Mouse (Mus musculus) kidney, postnatal 10 days (tissue): ENCODE results near the gene Hpse2.
"Not testable (repeated sequence)": the region's sequence is repeated elsewhere in the genome, so short reads cannot be mapped to it uniquely, and the experiment has no call there.

Experiments
- DNase-seq: peaks from one replicate; pipeline ENCODE4 v3.0.0; 2021; ENCODE audit warnings: mixed read lengths

Gene Hpse2

DNA sequence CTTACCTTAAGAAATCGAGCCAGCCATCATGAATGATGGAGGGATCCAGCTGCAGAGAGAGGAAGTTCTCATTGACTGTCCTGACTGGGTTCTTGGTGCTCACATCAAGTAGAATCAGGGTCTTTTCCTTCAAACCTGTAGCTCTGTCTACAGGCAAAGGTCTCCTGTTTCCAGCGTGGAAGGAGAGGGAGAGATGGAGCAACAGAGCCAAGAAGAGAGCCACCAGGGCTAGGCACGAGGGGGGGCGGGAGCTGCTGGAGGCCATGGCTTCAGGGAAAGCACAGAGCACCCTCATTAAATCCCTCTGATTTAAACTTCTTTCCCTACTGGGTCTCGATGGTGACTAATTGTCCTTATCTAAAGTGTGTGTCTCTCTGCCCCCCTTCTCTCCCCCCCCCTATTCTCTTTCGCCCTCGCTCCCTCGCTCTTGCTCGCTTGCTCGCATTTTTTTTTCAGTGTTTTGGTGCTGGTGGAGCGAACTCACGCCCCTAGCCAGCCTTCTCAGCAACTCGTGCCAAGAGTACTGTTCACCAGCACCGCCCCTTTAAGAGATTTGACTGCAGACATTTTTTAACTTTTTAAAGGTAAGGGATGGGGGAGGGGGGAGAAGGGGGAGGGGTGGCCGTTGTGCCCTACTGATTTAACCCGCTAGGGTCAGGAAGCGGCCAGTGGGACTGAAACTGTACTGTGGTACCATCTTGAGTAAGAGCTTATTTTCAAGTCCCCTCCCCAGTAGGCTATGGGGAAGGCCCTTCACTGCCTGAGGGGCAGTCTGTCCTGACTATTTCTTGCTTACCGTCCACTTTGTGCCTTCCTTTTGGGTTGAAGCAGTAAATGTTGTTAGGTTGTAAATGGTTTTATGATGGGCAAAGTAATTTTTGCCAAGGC is at the start of gene Hpse2:
Gene Hpse2 (minus strand): TSS at position 339 of the 888 bp plus-strand sequence.
- no peak for DNase-seq

DNA sequence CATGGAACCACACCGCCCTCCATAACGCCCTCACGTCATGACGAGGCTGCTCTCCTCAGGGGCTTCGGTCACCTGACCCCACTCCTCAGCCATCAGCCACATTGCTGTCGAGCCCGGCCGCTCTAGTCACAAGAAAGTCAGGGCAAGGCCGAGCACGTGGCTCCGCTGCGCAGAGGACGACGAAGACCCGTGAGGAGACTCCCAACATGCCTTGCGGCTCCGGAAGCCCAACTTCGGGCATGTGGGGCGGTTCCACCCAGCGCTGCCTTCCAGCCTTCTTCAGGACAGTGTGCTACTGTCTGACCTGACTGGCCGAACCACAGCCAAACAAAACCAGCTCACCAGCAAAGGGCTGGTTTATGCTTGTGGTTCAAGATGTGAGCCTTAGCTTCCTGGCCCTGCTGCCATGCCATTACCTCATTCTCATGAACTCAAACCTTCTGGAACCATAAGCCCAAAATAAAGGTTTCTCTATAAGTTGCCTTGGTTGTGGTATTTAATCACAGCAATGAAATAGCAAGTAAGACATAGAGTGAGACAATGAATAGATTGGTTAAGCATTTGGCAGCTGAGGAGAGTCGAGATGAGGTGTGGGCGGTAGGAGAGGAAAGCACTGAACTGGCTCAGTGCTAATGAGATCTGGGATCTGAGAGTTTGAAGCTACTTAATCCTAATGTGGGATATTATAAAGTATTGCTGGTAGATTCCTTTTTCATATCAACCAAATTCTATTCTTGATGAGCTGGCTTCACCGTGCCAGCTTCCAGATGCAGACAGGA is 39.5 kb upstream of the Hpse2 start:
- no peak for DNase-seq

DNA sequence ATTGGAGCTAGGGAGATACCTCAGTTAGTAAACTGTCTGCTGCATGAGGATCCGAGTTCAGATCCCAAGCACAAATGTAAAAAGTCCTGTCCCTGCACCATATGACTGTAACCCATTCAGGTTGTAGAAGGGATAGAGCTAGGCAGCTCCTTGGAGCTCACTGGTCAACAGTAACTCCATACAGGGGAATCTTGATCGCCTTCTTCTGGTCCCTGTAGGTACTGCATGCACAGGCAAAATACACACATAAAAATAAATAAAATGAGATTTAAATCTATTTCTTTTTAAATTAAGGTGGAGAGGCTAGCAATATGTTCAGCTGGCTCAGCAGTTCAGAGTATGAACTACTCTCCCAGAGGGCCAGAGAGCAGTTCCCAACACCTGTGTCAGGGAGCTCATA is 35.9 kb upstream of the Hpse2 start:
- no peak for DNase-seq

DNA sequence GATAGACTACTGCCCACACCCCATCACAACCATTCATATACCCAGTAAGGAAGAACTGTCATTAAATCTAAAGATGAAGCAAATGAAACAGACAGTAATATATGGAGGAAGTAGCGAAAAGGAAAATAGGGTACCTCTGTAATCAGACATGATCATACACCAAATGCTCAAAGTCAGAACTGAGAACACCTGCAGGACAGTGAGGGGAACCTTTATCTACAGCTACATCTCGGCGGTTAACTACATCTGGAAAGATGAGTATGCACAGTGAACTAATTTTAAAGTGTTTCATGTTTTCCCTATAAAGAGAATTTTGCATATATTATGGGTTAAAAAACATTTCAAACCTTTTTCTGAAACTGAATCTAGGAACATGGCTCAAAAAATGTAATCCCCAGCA is 32.4 kb upstream of the Hpse2 start:
- no peak for DNase-seq

DNA sequence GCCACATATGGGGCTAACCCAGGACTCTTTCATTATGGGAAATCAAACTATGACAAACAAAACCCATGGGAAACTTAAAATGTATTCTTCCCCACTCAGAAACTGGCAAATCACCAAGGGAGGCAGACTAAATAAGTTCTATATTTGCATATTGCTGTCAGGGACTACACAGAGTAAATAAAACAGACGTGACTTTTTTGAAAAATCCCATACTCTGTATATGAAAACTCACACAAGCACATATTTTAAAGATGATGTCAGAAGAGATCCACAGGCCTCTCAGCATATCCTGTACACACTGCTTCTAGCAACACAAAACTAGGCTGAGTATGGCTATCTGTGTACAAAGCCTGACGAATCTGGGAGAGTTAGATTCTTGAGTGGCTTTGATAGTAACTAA is 27.4 kb upstream of the Hpse2 start:
- no peak for DNase-seq

DNA sequence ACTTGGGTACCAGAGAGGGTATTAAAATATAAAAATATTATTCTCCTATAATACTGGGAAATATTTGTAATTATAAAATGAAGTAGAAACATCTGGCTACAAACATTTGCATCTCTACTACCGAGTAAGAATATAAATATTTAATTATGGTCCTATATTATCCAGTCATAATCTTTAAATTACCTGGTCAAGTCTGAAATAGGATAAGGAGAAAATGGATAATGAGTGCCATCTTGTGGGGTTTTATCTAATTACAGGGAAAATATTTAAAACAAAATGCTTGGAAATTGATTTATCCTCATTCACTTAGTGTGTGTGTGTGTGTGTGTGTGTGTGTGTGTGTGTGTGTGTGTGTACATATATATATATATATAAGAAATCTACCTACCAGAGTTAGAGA is 19.0 kb upstream of the Hpse2 start:
- no peak for DNase-seq

DNA sequence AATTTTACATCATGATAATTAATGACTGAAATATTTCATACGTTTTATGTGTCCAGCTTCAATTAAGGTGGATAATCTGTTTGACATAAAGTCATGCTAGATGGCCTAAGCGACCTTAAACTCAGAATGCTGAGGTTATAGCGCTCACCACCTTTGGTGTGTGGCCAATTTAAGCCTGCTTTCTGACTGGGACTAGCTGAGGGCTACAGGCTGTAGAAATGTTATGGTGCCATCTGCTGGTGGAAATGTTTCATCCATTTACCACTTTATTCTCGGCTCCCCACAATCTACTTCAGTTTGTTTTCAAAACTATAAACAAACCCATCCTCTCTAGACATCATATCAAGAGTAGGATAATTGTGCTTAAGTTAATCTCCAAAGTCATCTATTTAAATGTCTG is 8.2 kb upstream of the Hpse2 start:
- DNase-seq, result peak; percentile 55

DNA sequence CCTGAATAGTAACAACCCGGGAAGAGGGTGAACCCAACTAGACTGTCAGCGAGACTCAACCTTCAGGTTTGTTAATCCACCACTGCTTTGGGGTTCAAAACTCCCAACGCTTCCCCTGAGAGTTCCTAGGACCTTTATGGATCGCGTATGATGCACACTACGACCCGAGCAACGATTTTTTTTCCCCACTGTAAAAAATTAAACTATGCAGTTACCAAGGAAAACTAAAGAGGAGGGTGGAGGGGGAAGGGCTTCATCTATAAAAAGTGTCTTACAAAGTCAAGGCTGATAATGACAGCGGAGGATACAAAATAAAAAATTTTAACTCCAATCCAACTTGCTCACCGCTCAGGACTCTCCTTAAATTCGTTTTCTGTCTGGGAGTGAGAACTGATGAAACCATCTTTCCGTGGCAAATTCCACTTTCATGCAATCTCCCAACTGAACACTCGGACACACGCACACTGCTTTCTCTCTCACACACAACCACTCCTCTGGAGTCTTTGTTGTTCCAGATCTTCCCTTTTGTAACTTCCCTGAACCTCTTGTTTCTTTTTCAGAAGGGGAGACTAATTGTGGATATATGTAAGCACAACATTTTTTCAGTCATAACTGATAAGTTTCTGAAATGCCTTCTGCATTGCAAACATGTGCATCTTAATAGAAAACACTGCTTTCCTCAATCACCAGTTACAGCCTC is 934 bp downstream of the Hpse2 start:
- no peak for DNase-seq

DNA sequence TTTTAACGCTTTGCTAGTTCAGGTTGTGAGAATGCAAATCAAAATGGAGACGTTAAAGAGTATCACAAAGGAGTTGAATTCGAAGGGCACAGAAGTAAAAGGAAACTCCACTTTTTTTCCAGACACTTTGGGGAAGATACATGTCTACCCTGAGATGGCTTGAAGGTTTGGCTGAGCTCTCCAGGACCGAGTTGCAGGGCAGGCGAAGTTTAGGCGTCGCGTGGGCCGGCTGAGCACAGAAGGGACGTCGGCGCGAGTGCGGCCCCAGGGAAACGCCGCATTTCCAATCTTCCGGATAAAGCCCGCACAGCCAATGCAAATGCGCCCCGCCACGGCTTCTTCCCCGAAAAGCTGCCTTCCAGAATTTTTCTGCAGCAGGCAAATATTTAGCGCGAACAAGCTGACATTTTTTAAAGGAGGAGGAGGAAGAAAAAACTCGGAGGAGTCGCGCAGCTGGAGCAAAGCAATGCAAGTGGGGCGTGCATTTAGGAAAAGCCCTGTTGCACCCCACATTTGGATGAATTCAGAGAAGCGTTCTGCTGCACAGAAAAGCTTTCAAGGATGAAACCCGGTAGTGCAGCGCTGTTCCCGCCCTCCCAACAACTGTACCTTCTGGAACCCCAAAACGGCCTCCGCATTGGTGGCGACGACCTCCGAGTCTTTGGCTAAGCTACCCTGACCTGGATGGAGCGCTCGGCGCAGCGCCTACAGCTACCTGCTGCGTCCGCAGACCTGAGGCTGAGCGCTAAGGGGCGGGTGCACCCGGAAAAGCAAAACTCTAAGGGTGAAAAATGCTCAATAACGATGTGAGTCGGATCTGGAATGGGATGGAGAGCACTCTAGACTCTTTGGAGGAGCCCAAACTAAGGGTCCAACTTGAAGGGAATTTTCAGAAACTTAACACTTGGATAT is 1.9 kb downstream of the Hpse2 start:
- peak; percentile 20 for DNase-seq

DNA sequence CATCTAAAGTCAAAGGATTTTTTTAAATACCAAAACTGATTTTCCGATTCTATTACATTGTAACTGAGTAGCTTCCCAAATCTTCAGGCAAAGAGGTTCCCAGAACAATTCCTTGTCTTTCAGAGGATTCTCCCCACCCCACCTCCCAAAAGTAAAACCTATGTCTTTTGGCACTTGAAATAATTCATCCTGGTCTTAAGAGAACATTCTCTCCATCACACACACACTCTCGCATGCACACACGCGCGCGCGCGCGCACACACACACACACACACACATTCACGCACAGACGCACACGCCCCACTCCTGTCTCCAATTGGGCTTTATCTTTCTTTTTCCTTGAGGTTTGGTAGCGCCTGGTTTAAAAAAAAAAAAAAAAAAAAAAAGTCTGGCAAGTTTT is 2.7 kb downstream of the Hpse2 start:
- no peak for DNase-seq

DNA sequence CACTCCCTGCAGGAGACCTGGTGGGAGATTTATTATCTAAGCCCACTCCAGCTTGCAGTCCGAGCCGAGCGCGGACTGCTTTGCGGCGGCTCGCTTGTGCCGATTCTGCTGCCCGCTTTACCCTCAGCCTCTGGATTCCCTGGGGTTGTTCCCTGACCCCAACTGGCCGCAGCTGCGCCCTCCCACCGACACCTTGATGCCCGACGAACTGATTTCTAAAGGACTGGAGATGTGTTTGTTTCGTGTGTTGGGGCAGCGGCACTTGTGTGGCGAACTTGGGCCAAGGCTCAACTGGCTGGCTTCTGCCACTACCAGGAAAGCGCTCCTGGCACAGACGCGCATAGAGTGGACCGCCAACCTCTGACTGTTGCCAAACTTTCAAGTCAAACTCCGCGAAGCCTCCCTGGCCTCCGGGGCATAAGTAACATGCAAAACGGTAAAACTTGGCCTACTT is 3.1 kb downstream of the Hpse2 start:
- DNase-seq, result peak; percentile 23

DNA sequence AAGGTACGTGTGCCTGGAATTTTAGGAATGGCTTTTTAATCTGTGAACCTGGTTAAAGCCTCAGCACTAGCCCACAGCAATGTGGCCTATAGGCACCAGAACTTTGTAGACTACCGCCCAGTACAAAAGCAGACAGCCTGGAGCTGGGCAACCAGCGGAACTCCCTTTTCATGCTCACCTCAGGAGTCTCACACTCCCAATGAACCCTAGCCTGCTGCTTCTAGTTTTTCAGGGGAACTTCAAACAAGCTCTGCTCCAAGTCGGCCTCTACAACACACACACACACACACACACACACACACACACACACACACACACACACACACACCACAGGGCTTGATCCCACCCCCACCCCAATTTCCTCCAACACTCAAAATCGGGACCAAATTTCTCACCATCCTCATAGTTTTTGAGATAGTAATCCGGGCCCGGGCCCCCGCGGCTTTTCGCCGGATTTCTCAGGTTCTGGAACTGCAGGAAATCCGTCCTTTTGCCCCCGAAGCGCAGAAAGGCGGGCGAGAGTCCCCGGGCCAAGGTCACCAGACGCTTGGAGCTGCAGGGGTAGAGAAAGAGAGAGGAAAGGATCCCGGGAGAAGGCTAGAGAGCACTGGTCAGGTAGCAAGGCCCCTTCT is 3.7 kb downstream of the Hpse2 start:
- DNase-seq, result peak; percentile 6

DNA sequence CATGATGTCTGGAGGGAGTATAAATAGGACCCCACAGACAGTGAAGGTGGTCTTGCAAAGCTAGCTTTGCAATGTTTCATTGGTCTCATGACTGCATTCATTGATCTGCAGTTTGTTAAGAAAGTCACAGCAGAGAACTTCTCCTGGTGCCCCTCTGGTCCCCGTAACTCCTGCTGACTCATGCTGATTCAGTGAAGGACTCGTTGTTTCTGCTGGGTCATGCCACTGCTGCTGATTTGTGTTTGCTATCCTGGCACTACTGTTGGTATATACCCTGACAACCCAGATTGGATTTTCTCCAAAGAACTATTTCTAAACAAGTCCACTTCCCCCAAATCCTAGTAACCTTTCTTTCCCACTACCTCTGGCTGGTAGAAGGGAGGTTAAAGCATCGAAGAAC is 29.3 kb downstream of the Hpse2 start:
- no peak for DNase-seq

DNA sequence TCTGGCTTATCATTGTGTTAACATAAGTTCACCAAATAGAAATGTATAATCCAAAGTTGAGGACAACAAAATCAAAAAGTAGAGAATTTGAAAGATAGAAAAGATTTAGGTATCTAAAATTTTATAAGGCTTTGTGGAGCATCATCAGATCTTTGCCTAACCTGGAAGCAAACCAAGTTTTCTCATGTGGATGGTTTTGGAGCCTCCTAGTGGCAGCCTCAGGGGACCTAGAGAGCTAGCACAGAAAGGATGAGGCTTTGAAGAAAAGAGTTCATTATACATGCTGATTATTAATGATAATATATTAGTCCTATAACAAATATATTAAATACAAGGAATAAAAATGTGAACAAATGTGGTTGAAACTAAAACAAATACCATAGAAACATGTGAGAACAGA is 77.0 kb downstream of the Hpse2 start:
- peak; percentile 69 for DNase-seq

DNA sequence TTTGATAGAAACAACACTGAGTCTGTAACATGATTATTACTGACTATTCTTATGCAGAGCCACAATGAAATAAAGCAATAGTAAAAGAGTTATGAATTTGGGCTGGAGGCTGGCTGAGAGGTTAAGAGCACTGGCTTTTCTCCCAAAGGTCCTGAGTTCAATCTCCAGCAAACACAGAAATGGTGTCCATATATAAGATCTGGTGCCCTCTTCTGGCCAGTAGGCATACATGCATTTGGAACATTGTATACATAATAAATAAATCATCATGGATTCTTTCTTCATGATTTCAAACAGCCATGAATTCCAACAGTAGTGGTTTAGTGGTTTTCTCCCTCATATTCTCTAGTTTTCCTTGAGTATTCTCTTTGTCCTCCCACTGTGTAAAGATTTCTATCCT is 81.4 kb downstream of the Hpse2 start:
- DNase-seq, result no peak

DNA sequence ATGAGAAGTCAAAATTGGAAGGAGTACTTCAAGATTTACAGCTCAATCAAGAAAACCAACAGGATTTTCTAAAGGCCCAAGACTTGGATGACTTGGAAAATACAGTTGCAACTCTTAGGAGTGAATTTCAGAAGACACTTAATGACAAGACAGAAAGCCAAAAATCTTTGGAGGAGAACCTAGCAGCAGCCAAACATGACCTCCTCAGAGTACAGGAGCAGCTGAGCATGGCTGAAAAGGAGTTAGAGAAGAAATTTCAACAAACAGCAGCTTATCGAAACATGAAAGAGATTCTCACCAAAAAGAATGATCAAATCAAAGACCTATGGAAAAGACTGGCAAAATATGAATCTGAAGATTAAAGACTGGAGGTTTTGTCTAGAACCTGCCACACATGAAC is 106.8 kb downstream of the Hpse2 start:
- not testable (repeated sequence) for DNase-seq

DNA sequence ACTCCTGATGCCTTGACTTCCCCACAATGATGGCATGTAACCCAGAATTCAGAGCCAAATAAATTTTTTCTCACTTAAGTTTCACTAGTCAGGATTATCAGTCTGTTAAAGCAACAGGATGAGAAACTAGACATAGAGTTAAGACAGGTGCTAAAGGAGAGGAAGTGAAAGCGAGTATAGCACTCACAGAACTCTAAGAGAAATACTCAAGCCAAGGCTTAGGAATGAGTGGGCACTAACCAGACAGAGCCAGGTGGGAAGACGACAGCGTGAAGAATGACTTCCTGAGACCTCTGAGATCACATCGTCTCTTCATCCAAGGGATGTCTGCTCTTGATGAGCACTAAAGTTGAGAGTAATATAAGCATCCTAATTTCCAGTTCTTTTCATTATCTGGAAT is 144.2 kb downstream of the Hpse2 start:
- DNase-seq, result no peak

DNA sequence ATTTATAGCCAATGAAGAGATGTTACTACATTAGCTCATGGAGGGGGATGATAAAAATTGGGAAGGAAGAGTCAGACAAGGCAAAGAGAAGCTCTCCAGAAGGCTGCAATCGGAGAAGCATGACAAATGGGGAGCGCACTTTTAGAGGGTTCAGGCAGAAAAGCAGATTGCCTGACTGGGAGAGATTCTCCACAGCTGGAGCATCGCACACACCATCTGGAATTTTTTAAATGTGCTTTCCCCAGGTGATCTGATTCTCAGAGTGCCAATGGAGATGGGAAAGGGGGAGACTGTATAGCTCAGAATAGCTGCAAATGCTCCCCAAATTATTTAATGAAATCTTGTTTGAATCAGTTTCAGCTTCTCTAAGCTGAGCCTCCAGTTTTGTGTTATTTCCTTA is 156.4 kb downstream of the Hpse2 start:
- no peak for DNase-seq

DNA sequence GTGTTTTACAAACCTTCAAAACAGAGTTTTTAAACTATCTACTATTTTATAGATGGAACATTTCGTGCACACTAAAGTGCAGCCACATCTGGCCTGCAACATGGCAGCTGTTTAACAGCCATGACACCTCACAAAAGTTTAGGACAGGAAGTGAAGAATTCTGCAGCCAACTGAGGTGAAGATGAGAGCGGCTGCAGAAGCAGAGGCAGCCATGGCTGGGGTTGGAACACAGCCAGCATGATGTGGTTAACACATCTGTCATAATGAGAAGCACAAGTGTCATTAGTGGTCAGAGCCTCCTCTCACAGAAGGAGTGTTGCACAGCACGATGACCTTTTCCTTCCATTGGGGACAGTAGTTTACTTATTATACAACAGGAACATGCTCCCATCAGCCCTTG is 194.6 kb downstream of the Hpse2 start:
- DNase-seq, result peak; percentile 22

DNA sequence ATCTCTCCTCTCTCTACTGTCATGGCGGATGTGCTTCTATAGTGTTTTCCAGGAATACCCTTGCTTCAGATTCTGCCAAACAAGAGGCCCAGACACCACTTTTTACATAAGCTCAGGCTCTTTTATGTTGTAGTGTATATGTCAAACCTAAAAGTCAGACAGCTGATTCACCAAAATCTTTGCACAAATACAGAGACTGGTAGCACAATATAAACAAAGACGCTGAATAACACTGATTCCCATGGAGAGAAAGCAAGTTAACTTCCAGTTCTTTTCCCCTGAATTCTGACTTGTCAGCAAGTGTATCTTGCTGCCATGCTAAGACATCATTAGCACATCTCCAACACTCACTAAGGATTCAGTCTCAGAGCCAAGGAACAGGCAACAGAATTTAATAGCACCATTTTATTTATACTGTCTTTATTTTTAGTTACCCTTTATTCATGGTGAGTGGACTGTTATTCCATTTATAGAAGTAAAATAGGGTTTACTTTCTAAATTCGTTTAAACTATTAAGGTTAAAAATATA is 212.7 kb downstream of the Hpse2 start:
- DNase-seq, result no peak

DNA sequence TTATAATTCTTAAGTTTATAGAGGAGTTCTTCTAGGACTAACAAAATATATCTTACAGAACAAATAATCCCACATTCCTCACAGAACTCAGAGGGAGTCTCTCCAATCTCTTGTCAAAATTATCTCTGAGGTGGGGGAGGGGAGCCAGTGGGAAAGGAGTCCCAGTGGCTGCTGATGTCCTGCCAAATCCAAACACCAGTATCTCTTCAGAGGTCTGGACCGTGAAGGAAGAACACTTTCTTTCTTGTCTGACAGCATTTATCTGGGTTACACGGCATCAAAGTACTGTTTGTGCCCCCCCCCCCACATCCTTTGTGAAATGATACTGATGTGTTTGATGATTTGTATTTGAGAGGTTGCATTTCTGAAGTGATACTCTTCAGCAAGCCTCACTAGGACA is 213.3 kb downstream of the Hpse2 start:
- DNase-seq, result peak; percentile 25

DNA sequence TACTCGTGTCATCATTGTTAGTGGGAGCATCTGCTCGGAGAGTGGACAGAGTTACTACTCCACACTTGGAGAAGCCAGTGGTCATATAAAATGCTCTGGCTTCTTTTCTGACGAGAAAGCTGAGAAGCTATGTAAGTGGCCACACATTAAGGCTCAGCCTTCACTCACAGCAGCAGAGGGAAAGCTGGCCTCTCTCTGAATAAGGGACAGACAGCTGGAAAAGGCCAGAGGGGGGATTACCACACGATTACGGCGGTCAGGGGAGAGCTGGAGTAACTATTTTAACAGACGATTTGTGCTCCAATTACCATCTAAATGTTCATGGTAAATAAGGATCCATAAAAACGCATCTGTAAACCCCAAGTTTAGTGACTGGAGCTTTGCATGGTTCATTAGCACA is 232.1 kb downstream of the Hpse2 start:
- peak; percentile 26 for DNase-seq
